In the genomic region with DNA sequence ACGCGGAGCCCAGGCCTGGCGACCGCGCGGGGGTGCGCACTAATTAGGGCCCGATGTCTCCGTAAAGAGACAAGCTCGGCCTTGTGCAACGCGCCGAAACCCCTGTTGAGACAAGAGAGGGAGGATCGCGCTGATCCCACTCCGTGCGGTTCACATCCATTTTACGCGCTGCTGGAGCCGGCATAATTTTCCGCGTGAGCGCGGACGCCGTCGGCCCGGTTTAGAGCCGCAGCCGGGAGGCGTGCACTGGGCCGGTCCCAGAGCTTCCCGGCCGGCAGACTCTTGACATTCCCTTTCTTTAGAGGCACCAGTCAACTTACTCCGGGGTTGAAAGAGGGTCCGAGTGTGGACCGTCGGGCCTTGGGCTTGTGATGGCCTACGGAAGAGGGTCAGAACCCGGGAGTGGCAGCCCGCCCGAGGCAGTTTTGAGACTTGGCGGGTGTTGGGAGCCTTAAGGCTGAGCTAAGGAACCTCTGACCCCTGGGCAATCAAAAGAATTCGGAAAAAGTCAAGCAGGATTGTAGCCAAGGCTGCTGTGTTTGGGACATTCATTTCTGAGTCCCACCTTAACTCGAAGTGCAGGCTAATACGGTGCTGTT, we compare ENCODE assay signal across 8 mouse cellular contexts. TPM values are rescaled to one million over a fixed set of nuclear protein-coding genes. Genes with fewer than 3 reads are reported as not detected.
DNase-seq lines count a peak whose midpoint lies in the region; ATAC-seq lines count a peak whose summit lies in the region.

No protein-coding gene starts in this region.

- peaks cover 2% of the 10 kb centered on the region; the same call in 1 of the 2 replicates for H3K4me1 ChIP-seq in brown adipose tissue, adult 24 weeks (ENCODE audit: control insufficient read depth, insufficient read depth, insufficient read length, low read length)
- peaks cover 21% of the 10 kb centered on the region for H3K4me1 ChIP-seq in hindbrain, embryonic 15.5 days (replicated peaks)
- peaks cover 21% of the 10 kb centered on the region for H3K4me1 ChIP-seq in midbrain, embryonic 11.5 days (ENCODE audit: control insufficient read depth, insufficient read depth, low read length)

- H3K36me3 ChIP-seq in hindbrain, embryonic 15.5 days = no peaks in the 10 kb centered on the region
- no peaks in the 10 kb centered on the region for H3K36me3 ChIP-seq in midbrain, embryonic 11.5 days (ENCODE audit: control insufficient read depth, insufficient read depth, low read length)

- H3K27me3 ChIP-seq in hindbrain, embryonic 15.5 days = peaks cover 9% of the 10 kb centered on the region; the same call in 1 of the 2 replicates
- peaks cover 7% of the 10 kb centered on the region; the same call in 1 of the 2 replicates for H3K27me3 ChIP-seq in midbrain, embryonic 11.5 days (ENCODE audit: control insufficient read depth, insufficient read depth, low read length)

- peak overlapping the region; percentile 58 for H3K4me2 ChIP-seq in hindbrain, embryonic 15.5 days
- peak overlapping the region; percentile 64 for H3K4me2 ChIP-seq in midbrain, embryonic 11.5 days

- WGBS in hindbrain, embryonic 15.5 days = under 1% methylated on average over 46 of the region's 46 CpGs
- WGBS in midbrain, embryonic 11.5 days = under 1% methylated on average over 46 of the region's 46 CpGs

- peak overlapping the region; percentile 46 for H3K9ac ChIP-seq in hindbrain, embryonic 15.5 days
- H3K9ac ChIP-seq in midbrain, embryonic 11.5 days (ENCODE audit: low read length) = peak overlapping the region; percentile 57

- ATAC-seq in hindbrain, embryonic 15.5 days (ENCODE audit: low FRiP score, low read depth) = no peak
- peak; percentile 60; the same call in 1 of the 2 replicates for ATAC-seq in midbrain, embryonic 11.5 days (ENCODE audit: low FRiP score)

- peak; percentile 67 for DNase-seq in kidney, adult 8-10 months
- DNase-seq in kidney, postnatal 4 days = no peak
- DNase-seq in midbrain, embryonic 11.5 days (ENCODE audit: low spot score, missing footprints) = no peak
- DNase-seq in urinary bladder, postnatal 4 days (ENCODE audit: low spot score in 2 of 2) = no peak
- no peak for DNase-seq in layer of hippocampus, postnatal 25 days (ENCODE audit: extremely low spot score in 1 of 2, low spot score in 1 of 2)
- no peak for DNase-seq in spleen, postnatal 4 days (ENCODE audit: low spot score in 2 of 2)

- H3K27ac ChIP-seq in brown adipose tissue, adult 24 weeks (replicated peaks; ENCODE audit: low read depth, low read length) = peak overlapping the region; percentile 43
- H3K27ac ChIP-seq in hindbrain, embryonic 15.5 days (replicated peaks) = peak overlapping the region; percentile 93
- peak overlapping the region; percentile 90 for H3K27ac ChIP-seq in midbrain, embryonic 11.5 days (ENCODE audit: low read depth, low read length)

- no peaks in the 10 kb centered on the region for H3K9me3 ChIP-seq in hindbrain, embryonic 15.5 days
- no peaks in the 10 kb centered on the region for H3K9me3 ChIP-seq in midbrain, embryonic 11.5 days (ENCODE audit: control insufficient read depth, low read length)

- H3K4me3 ChIP-seq in brown adipose tissue, adult 24 weeks (ENCODE audit: insufficient read depth, low read depth, low read length) = peak overlapping the region; percentile 87
- peak overlapping the region; percentile 87 for H3K4me3 ChIP-seq in hindbrain, embryonic 15.5 days
- peak overlapping the region; percentile 38 for H3K4me3 ChIP-seq in midbrain, embryonic 11.5 days (ENCODE audit: low read depth, low read length)

RNA-seq across cellular contexts. Expression of a gene that starts 0.9 kb away (rescaled TPM):
- polyA plus RNA-seq in brown adipose tissue, adult 24 weeks (2012; ENCODE audit: insufficient read depth, insufficient read length, missing spikeins) = 3.8 and 4.8 TPM in 2 replicates
- 28.7 and 29.7 TPM in 2 replicates for polyA plus RNA-seq in hindbrain, embryonic 15.5 days (2015; fragmentation: Nextera tagmentation; extraction: Ambion mirVana)
- 36.5 and 38.8 TPM in 2 replicates for polyA plus RNA-seq in midbrain, embryonic 11.5 days (2014; fragmentation: Nextera tagmentation; extraction: Ambion mirVana)
- 10 to 100 TPM; 37.1 to 43.9 TPM for total RNA-seq in layer of hippocampus, postnatal 25 days (2021)

Comparison
In these comparisons a context has a peak if more than half of its experiments do, and no peak if none do; other contexts are left out.
1. DNase-seq: peak in kidney, adult 8-10 months (2 of 2); none in kidney, postnatal 4 days (0 of 2), midbrain, embryonic 11.5 days (single experiment), urinary bladder, postnatal 4 days (0 of 2), layer of hippocampus, postnatal 25 days (0 of 2) and spleen, postnatal 4 days (0 of 2).
2. H3K27ac ChIP-seq: peak in every context shown above with its lines; median percentile 93 in hindbrain, embryonic 15.5 days; 90 in midbrain, embryonic 11.5 days; 43 in brown adipose tissue, adult 24 weeks.
3. Peak in every context shown above with its lines, with median percentiles within 50 percentile points of each other: H3K4me3 ChIP-seq.